Mouse (Mus musculus) liver, postnatal 0 days (tissue): ENCODE measurements at regions not wholly inside any gene's neighbourhood (a gene's known extent, or its start where the extent isn't known, plus 50 kb on each side); places are given as distances from the start of the nearest gene placed in this dataset.

Experiments
- CTCF ChIP-seq: sonication (generic); IDR thresholded peaks from 2 replicates; pipeline ENCODE4 v1.5.1; 2016; ENCODE audit warnings: antibody characterized with exemption, low read depth
- EP300 ChIP-seq: IDR thresholded peaks from 2 replicates; pipeline ENCODE4 v1.6.1; 2016; ENCODE audit warnings: antibody characterized with exemption, low read depth, mild to moderate bottlenecking

DNA sequence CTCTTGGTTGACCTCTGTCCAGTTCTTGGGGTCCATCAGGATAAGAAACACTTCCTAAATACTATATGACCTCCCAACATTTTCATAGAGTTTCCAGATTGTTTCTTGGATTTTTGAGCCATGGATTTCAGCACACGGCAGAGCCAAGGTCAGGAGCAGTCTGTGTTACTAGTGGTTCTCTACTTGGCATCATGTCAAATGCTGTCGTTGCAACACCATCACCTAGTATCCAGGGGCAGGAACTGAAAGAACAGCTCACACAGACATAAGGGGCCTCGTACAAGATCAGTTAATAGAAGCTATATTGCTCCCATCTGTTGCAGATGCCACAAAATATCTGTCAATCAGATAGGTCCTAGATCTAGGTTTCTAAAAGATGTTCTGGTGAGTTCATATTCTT is 173.1 kb downstream of the Trib2 start:
- TF ChIP-seq CTCF = no peak
- no peak for TF ChIP-seq EP300
